Mouse (Mus musculus): ENCODE measurements around the gene Cldn20.

GRCm38 (mm10) chr17:3498086-3498485, 34.3 kb upstream of the Cldn20 start:
- TF ChIP-seq CTCF (conservative IDR thresholded peaks at IDR 0.05; ENCODE audit: low read length) (peak; percentile 66), POU5F1 (IDR thresholded peaks at IDR 0.05; ENCODE audit: borderline replicate concordance, low read length) (no peak)

Measured in E14TG2a.4 (cell line).